Mouse (Mus musculus): ENCODE results near the gene Psma4.
"Not testable (repeated sequence)": the region's sequence is repeated elsewhere in the genome, so short reads cannot be mapped to it uniquely, and the experiment has no call there.

Psma4 gene

GRCm38 (mm10) chr9:54950575-54951321 lies at the start of gene Psma4, which contains the start of gene AY074887:
TSS of gene Psma4 (plus strand) at chr9:54950790.
TSS of gene AY074887 (minus strand) at chr9:54950998.
- CTCF ChIA-PET = interaction anchor here (0.6 kb wide), 1 partner anchor 33 kb away, joined by 5 read pairs; no protein-coding TSS in a partner anchor

GRCm38 (mm10) chr9:54909446-54909845 lies 41.1 kb upstream of the Psma4 start:
- CTCF ChIA-PET = no interaction called here

GRCm38 (mm10) chr9:54915576-54915975 lies 35.0 kb upstream of the Psma4 start:
- CTCF ChIA-PET = no interaction called here

- CTCF ChIA-PET = no interaction called here
These were observed 34.2 kb upstream of the Psma4 start for GRCm38 (mm10) chr9:54916401-54916800.

GRCm38 (mm10) chr9:54917010-54917677 lies 33.4 kb upstream of the Psma4 start, which contains the start of gene Hykk:
TSS of gene Hykk (plus strand) at chr9:54917283.
- CTCF ChIA-PET = no interaction called here

- CTCF ChIA-PET = interaction anchor here (0.5 to 0.6 kb wide), 2 partner anchors 16 to 33 kb away, joined by 4 to 5 read pairs; partner anchors contain the start of genes AY074887 and Psma4
These were observed 32.4 kb upstream of the Psma4 start for GRCm38 (mm10) chr9:54918191-54918590.

GRCm38 (mm10) chr9:54918781-54919180 lies 31.8 kb upstream of the Psma4 start:
- CTCF ChIA-PET = interaction anchor here (0.5 kb wide), 1 partner anchor 16 kb away, joined by 4 read pairs; no protein-coding TSS in a partner anchor

GRCm38 (mm10) chr9:54919946-54920345 lies 30.6 kb upstream of the Psma4 start:
- CTCF ChIA-PET = no interaction called here

- CTCF ChIA-PET = no interaction called here
These were observed 19.8 kb upstream of the Psma4 start for GRCm38 (mm10) chr9:54930741-54931140.

GRCm38 (mm10) chr9:54931765-54932164 lies 18.8 kb upstream of the Psma4 start:
- CTCF ChIA-PET = interaction anchor here (0.7 kb wide), 1 partner anchor 1381 kb away, joined by 4 read pairs; no protein-coding TSS in a partner anchor

GRCm38 (mm10) chr9:54932379-54932778 lies 18.2 kb upstream of the Psma4 start:
- CTCF ChIA-PET = interaction anchor here (0.7 kb wide), 1 partner anchor 1381 kb away, joined by 4 read pairs; no protein-coding TSS in a partner anchor

- CTCF ChIA-PET = no interaction called here
These were observed 8.5 kb upstream of the Psma4 start for GRCm38 (mm10) chr9:54942071-54942470.

GRCm38 (mm10) chr9:54944467-54944866 lies 6.1 kb upstream of the Psma4 start:
- CTCF ChIA-PET = no interaction called here

- CTCF ChIA-PET = interaction anchor here (0.6 kb wide), 1 partner anchor 115 kb away, joined by 4 read pairs; no protein-coding TSS in a partner anchor
These were observed 4.3 kb upstream of the Psma4 start for GRCm38 (mm10) chr9:54946256-54946655.

GRCm38 (mm10) chr9:54949465-54949864 lies 1.1 kb upstream of the Psma4 start:
- CTCF ChIA-PET = no interaction called here

GRCm38 (mm10) chr9:54950162-54950561 lies 428 bp upstream of the Psma4 start:
- CTCF ChIA-PET = not testable (repeated sequence)

- CTCF ChIA-PET = no interaction called here
These were observed 10.5 kb downstream of the Psma4 start for GRCm38 (mm10) chr9:54961059-54961458.

- CTCF ChIA-PET = interaction anchor here (0.8 kb wide), 1 partner anchor 365 kb away, joined by 3 read pairs; no protein-coding TSS in a partner anchor
These were observed 13.1 kb downstream of the Psma4 start for GRCm38 (mm10) chr9:54963669-54964068.

- CTCF ChIA-PET = no interaction called here
These were observed 19.5 kb downstream of the Psma4 start for GRCm38 (mm10) chr9:54969972-54970637.

GRCm38 (mm10) chr9:54980674-54981073 lies 30.1 kb downstream of the Psma4 start, which contains the start of gene Chrna5:
TSS of gene Chrna5 (plus strand) at chr9:54980880.
- CTCF ChIA-PET = no interaction called here

- CTCF ChIA-PET = interaction anchor here (0.6 kb wide), 1 partner anchor 154 kb away, joined by 3 read pairs; no protein-coding TSS in a partner anchor
These were observed 31.0 kb downstream of the Psma4 start for GRCm38 (mm10) chr9:54981291-54982191.

Measured in spleen, embryonic (tissue).